Mouse (Mus musculus) thymus, adult 2 months (tissue): ENCODE results near the gene Hist1h1a.

Experiments
- CTCF ChIP-seq: fragments of 200-500 bp; IDR thresholded peaks from 2 replicates; pipeline ENCODE4 v1.5.1; 2012; ENCODE audit warnings: mild to moderate bottlenecking, control low read depth, low read length, moderate library complexity, borderline replicate concordance; ENCODE audit not compliant: control insufficient read depth, poor library complexity, insufficient read depth; ENCODE audit errors: extremely low read depth
- POLR2A ChIP-seq: fragments of 200-500 bp; IDR thresholded peaks from 2 replicates; pipeline ENCODE4 v1.6.1; 2012; ENCODE audit warnings: mild to moderate bottlenecking, low read length, control low read depth, moderate library complexity; ENCODE audit not compliant: control insufficient read depth, poor library complexity, insufficient read depth; ENCODE audit errors: extremely low read depth

GRCm38 (mm10) chr13:23729706-23730105, 33.8 kb upstream of the Hist1h1a start:
- TF ChIP-seq POLR2A (no peak), CTCF (no peak)
